Mouse (Mus musculus): ENCODE measurements around the gene Gmds. TPM values are rescaled to one million over a fixed set of nuclear protein-coding genes. Genes with fewer than 3 reads are reported as not detected.
A peak's percentile ranks its signal among the peaks of the same experiment; 100 is the strongest.

The Gmds gene
- polyA plus RNA-seq, 1 experiment from 2014 or later, result 27.3 TPM

DNA sequence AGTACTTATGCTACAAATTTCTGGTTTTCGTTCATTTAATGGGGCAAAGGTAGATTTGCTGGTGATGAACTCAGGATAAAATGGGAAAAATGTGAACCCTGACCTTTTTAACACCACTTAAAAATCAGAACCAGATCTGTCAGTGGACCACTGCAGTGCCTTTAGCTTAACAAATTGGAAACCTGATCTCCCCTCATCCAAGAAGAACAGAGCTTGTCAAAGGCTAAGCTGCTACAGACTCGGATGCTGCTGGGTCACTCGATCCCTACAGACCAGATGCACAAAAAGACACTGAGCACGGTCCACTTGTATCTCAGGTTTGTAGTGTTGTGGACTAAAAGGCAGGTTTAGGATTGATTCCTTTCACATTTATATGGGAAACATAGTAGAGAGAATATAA, 291.6 kb downstream of the Gmds start:
- H3K4me3 ChIP-seq (replicated peaks), result no peak overlapping the region
- no peak overlapping the region for H3K4me2 ChIP-seq (replicated peaks)

GRCm38 (mm10) chr13:32042748-32043147, 295.8 kb downstream of the Gmds start:
- Histone ChIP-seq H3K27me3 (no peaks in the 10 kb centered on the region), H3K9me3 (no peaks in the 10 kb centered on the region), H3K4me3 (replicated peaks) (no peak overlapping the region), H3K4me1 (replicated peaks) (0 out of 2 replicates have a peak, but pooled peaks cover 2% of the 10 kb centered on the region), H3K36me3 (no peaks in the 10 kb centered on the region), H3K27ac (no peak overlapping the region), H3K9ac (replicated peaks) (no peak overlapping the region), H3K4me2 (replicated peaks) (no peak overlapping the region)
- WGBS, result 94% methylated on average over 2 of the region's 2 CpGs
- no peak for ATAC-seq

More for the DNA sequence above, 291.6 kb downstream of the Gmds start:
- no peak for ATAC-seq
- Histone ChIP-seq H3K9me3 (no peaks in the 10 kb centered on the region), H3K4me1 (replicated peaks) (0 out of 2 replicates have a peak, but pooled peaks cover 2% of the 10 kb centered on the region), H3K27me3 (no peaks in the 10 kb centered on the region), H3K27ac (no peak overlapping the region), H3K36me3 (no peaks in the 10 kb centered on the region), H3K9ac (replicated peaks) (no peak overlapping the region)
- 29% methylated on average over 4 of the region's 4 CpGs for WGBS

GRCm38 (mm10) chr13:32040822-32041221, 297.7 kb downstream of the Gmds start:
- Histone ChIP-seq H3K27ac (no peak overlapping the region), H3K4me1 (replicated peaks) (0 out of 2 replicates have a peak, but pooled peaks cover 2% of the 10 kb centered on the region), H3K36me3 (no peaks in the 10 kb centered on the region), H3K27me3 (no peaks in the 10 kb centered on the region), H3K9ac (replicated peaks) (no peak overlapping the region), H3K9me3 (no peaks in the 10 kb centered on the region), H3K4me2 (replicated peaks) (no peak overlapping the region), H3K4me3 (replicated peaks) (no peak overlapping the region)
- no peak for ATAC-seq
- 93% methylated on average over 1 of the region's 1 CpGs for WGBS

GRCm38 (mm10) chr13:32036902-32037301, 301.6 kb downstream of the Gmds start:
- Histone ChIP-seq H3K4me3 (replicated peaks) (no peak overlapping the region), H3K4me2 (replicated peaks) (no peak overlapping the region), H3K9me3 (no peaks in the 10 kb centered on the region), H3K36me3 (no peaks in the 10 kb centered on the region), H3K9ac (replicated peaks) (no peak overlapping the region), H3K27me3 (no peaks in the 10 kb centered on the region), H3K4me1 (replicated peaks) (no peaks in the 10 kb centered on the region), H3K27ac (no peak overlapping the region)
- no peak for ATAC-seq
- 59% methylated on average over 5 of the region's 5 CpGs for WGBS

GRCm38 (mm10) chr13:32034799-32035448, 303.6 kb downstream of the Gmds start:
- H3K9me3 ChIP-seq, result no peaks in the 10 kb centered on the region
- H3K4me2 ChIP-seq (replicated peaks), result no peak overlapping the region
- no peak overlapping the region for H3K4me3 ChIP-seq (replicated peaks)
- H3K27me3 ChIP-seq, result no peaks in the 10 kb centered on the region
- 84% methylated on average over 6 of the region's 6 CpGs for WGBS
- H3K36me3 ChIP-seq, result no peaks in the 10 kb centered on the region
- no peak for ATAC-seq
- H3K9ac ChIP-seq (replicated peaks), result no peak overlapping the region
- no peaks in the 10 kb centered on the region for H3K4me1 ChIP-seq (replicated peaks)
- no peak overlapping the region for H3K27ac ChIP-seq

- Histone ChIP-seq H3K36me3 (no peaks in the 10 kb centered on the region), H3K4me1 (replicated peaks) (no peaks in the 10 kb centered on the region), H3K27me3 (no peaks in the 10 kb centered on the region), H3K9me3 (no peaks in the 10 kb centered on the region), H3K9ac (replicated peaks) (no peak overlapping the region), H3K4me3 (replicated peaks) (no peak overlapping the region), H3K27ac (no peak overlapping the region), H3K4me2 (replicated peaks) (no peak overlapping the region)
- ATAC-seq, result no peak
- 56% methylated on average over 8 of the region's 8 CpGs for WGBS
Observed at GRCm38 (mm10) chr13:32034139-32034538, 304.4 kb downstream of the Gmds start.

GRCm38 (mm10) chr13:32026226-32026975, 312.1 kb downstream of the Gmds start:
- H3K27me3 ChIP-seq, result no peaks in the 10 kb centered on the region
- WGBS, result 89% methylated on average over 6 of the region's 6 CpGs

DNA sequence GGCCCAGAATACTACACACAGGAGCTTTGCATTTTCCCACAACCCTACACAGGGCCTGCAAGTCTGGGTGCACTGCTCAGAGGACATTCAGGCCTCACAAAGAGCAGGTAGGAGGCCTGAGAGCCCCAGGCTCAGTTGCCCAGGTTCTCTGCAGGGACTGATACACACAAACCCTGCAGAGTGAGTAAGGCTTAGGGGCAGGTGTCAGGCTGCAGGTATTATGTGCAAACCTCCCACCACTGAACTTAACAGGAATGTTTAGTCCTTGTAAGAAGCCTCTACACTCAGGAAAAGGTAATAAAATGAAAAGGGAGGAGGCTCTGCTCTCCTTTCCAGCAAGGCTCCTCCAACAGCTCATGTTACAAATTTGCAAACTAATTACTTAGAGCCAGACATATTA, 313.7 kb downstream of the Gmds start:
- H3K36me3 ChIP-seq, result no peaks in the 10 kb centered on the region
- H3K9ac ChIP-seq (replicated peaks), result no peak overlapping the region
- no peak for ATAC-seq
- H3K4me1 ChIP-seq (replicated peaks), result no peaks in the 10 kb centered on the region; the same call in 1 of the 2 replicates
- no peak overlapping the region for H3K4me3 ChIP-seq (replicated peaks)
- no peaks in the 10 kb centered on the region for H3K27me3 ChIP-seq
- no peak overlapping the region for H3K27ac ChIP-seq
- no peaks in the 10 kb centered on the region for H3K9me3 ChIP-seq
- no peak overlapping the region for H3K4me2 ChIP-seq (replicated peaks)

More at GRCm38 (mm10) chr13:32026226-32026975, 312.1 kb downstream of the Gmds start:
- Histone ChIP-seq H3K4me2 (replicated peaks) (no peak overlapping the region), H3K9ac (replicated peaks) (no peak overlapping the region), H3K27ac (no peak overlapping the region), H3K4me1 (replicated peaks) (no peaks in the 10 kb centered on the region; the same call in 1 of the 2 replicates), H3K4me3 (replicated peaks) (no peak overlapping the region), H3K36me3 (no peaks in the 10 kb centered on the region), H3K9me3 (no peaks in the 10 kb centered on the region)
- no peak for ATAC-seq

DNA sequence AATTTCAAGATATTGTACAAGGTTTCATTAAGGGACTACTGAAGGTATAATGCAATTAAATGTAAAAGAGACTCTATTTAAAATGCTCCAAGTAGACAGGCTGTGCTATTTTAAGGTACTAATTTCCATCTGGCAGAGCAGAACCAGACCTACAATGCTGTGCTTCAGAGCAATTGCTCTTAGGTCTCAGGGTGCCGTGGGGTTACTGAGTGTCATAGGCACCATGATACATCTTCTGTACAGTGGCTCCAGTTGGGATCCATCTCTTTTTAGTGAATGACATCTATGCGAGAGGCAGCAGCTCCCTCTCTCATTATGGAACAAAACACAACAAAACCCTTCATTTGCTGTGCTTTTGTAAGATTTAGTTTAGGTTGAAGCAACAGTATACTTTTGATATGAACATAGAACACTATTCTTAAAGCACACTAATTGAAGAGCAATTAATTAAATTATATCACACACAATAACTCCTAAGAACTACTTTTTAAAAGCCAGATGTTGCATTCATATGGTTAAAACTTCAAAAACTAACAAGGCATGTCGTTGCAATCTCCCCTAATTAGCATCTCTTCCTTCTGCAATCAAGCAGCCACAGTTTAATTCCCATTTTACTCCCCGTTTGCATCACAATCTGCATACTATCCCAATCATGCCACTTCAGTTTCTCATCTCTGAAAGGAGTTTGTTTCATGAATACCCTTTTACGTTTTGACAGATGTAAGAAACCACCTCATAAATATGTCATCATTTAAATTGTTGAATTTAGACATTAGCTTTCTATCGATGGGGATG, 317.9 kb downstream of the Gmds start:
- no peak for ATAC-seq
- H3K27me3 ChIP-seq, result no peaks in the 10 kb centered on the region

DNA sequence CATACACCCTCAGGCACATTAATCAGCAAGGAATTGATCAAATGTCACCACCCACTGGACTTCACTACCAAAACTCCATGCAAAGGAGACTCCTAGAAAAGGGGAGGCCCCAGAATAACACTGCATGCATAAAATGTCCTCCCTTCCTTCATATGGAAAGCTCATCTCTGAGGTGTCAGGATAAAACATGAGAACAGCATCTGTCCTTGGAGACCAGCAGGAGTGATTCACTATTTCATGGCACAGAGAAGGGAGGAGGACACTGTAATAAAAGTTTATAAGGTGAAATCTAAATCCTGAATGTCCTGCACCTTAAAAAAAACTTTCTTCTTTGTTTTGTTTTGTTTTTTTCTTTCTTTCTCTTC, 319.3 kb downstream of the Gmds start:
- ATAC-seq, result no peak
- H3K27me3 ChIP-seq, result no peaks in the 10 kb centered on the region
- no peaks in the 10 kb centered on the region for H3K36me3 ChIP-seq
- no peak overlapping the region for H3K9ac ChIP-seq (replicated peaks)
- no peak overlapping the region for H3K4me2 ChIP-seq (replicated peaks)
- H3K4me3 ChIP-seq (replicated peaks), result no peak overlapping the region
- peaks cover 9% of the 10 kb centered on the region for H3K4me1 ChIP-seq (replicated peaks)
- H3K27ac ChIP-seq, result no peak overlapping the region
- no peaks in the 10 kb centered on the region for H3K9me3 ChIP-seq

More for the DNA sequence above, 317.9 kb downstream of the Gmds start:
- H3K36me3 ChIP-seq, result no peaks in the 10 kb centered on the region
- H3K27ac ChIP-seq, result no peak overlapping the region
- no peaks in the 10 kb centered on the region for H3K9me3 ChIP-seq
- 64% methylated on average over 6 of the region's 6 CpGs for WGBS
- no peak overlapping the region for H3K9ac ChIP-seq (replicated peaks)
- peaks cover 9% of the 10 kb centered on the region for H3K4me1 ChIP-seq (replicated peaks)
- H3K4me3 ChIP-seq (replicated peaks), result no peak overlapping the region
- H3K4me2 ChIP-seq (replicated peaks), result no peak overlapping the region

- peaks cover 9% of the 10 kb centered on the region for H3K4me1 ChIP-seq (replicated peaks)
- H3K36me3 ChIP-seq, result no peaks in the 10 kb centered on the region
- no peaks in the 10 kb centered on the region for H3K9me3 ChIP-seq
- no peak overlapping the region for H3K9ac ChIP-seq (replicated peaks)
- no peak overlapping the region for H3K4me3 ChIP-seq (replicated peaks)
- peak; percentile 71; the same call in 1 of the 2 replicates for ATAC-seq
- no peaks in the 10 kb centered on the region for H3K27me3 ChIP-seq
- no peak overlapping the region for H3K27ac ChIP-seq
- no peak overlapping the region for H3K4me2 ChIP-seq (replicated peaks)
- WGBS, result 64% methylated on average over 4 of the region's 4 CpGs
Observed at GRCm38 (mm10) chr13:32018518-32019255, 319.9 kb downstream of the Gmds start.
